Mouse (Mus musculus): ENCODE results near the gene Olfr12. TPM values are rescaled to one million over a fixed set of nuclear protein-coding genes. Genes with fewer than 3 reads are reported as not detected.

Gene Olfr12
- polyA plus RNA-seq, 1 experiment from 2014 or later = not detected

- 50% methylated on average over 2 of the region's 2 CpGs for WGBS
- peaks cover 17% of the 10 kb centered on the region; the same call in 1 of the 2 replicates for H3K27me3 ChIP-seq
Observed at GRCm38 (mm10) chr1:92654676-92655075, 37.1 kb downstream of the Olfr12 start.

DNA sequence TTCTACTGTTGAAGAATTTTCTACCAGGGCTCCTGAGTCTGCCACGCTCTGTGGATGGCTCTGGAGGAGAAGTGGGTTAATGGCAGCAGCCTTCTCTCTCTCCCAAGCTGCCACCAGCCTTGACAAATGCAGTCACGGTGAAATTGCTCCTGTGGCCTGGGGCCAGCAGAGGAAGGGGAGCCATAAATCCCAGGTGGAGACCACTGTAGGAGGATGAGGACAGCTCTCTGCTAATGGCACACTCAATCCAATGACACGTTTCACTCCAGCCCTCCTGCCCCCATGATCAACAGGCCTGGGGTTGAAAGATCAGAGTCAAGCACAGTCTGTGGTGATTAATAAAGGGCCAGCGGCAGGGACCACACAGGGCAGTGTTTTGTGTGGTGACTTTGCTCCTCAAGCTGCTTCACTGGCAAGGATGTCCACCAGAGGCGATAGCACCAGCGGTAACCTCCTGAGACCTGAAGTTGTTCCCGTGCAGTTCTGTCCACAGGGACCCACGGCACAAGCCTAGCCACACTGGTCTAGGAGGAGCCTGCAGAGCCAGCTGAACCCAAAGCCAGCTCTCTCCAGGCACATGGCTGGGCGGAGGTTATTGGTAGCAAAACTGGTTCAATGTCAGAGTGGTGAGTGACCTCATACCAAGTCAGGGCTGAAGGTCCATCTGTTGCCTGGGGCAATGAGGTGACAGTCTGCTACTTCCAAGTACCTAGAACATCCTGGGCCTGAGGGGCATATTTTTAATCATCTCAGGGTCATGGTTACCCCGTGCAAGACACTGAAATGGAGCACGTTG lies 39.6 kb downstream of the Olfr12 start:
- Histone ChIP-seq H3K27ac (no peak overlapping the region), H3K4me2 (no peak overlapping the region), H3K4me3 (no peak overlapping the region), H3K9ac (no peak overlapping the region), H3K27me3 (peaks cover 22% of the 10 kb centered on the region; the same call in 1 of the 2 replicates), H3K4me1 (replicated peaks) (no peaks in the 10 kb centered on the region), H3K36me3 (no peaks in the 10 kb centered on the region), H3K9me3 (replicated peaks) (no peaks in the 10 kb centered on the region)
- 74% methylated on average over 11 of the region's 11 CpGs for WGBS
- no peak for ATAC-seq (replicated peaks; ENCODE audit: insufficient number of reproducible peaks, insufficient read depth, low FRiP score, low read depth)

More at GRCm38 (mm10) chr1:92654676-92655075, 37.1 kb downstream of the Olfr12 start:
- no peak for ATAC-seq (replicated peaks; ENCODE audit: insufficient number of reproducible peaks, insufficient read depth, low FRiP score, low read depth)
- H3K4me2 ChIP-seq = no peak overlapping the region
- no peaks in the 10 kb centered on the region for H3K36me3 ChIP-seq
- no peak overlapping the region for H3K9ac ChIP-seq
- no peak overlapping the region for H3K27ac ChIP-seq
- no peaks in the 10 kb centered on the region for H3K4me1 ChIP-seq (replicated peaks)
- H3K9me3 ChIP-seq (replicated peaks) = no peaks in the 10 kb centered on the region
- H3K4me3 ChIP-seq = no peak overlapping the region

- H3K9ac ChIP-seq = no peak overlapping the region
- H3K4me1 ChIP-seq (replicated peaks) = no peaks in the 10 kb centered on the region
- no peak overlapping the region for H3K4me2 ChIP-seq
- no peaks in the 10 kb centered on the region for H3K9me3 ChIP-seq (replicated peaks)
- H3K27me3 ChIP-seq = peaks cover 17% of the 10 kb centered on the region; the same call in 1 of the 2 replicates
- H3K36me3 ChIP-seq = no peaks in the 10 kb centered on the region
- ATAC-seq (replicated peaks; ENCODE audit: insufficient number of reproducible peaks, insufficient read depth, low FRiP score, low read depth) = no peak
- no peak overlapping the region for H3K4me3 ChIP-seq
- no peak overlapping the region for H3K27ac ChIP-seq
- 42% methylated on average over 5 of the region's 5 CpGs for WGBS
Observed at GRCm38 (mm10) chr1:92659392-92659791, 41.8 kb downstream of the Olfr12 start.

GRCm38 (mm10) chr1:92667106-92667505 lies 49.5 kb downstream of the Olfr12 start:
- H3K4me1 ChIP-seq (replicated peaks) = no peaks in the 10 kb centered on the region
- no peaks in the 10 kb centered on the region for H3K36me3 ChIP-seq
- H3K9me3 ChIP-seq (replicated peaks) = no peaks in the 10 kb centered on the region
- no peak overlapping the region for H3K4me3 ChIP-seq
- ATAC-seq (replicated peaks; ENCODE audit: insufficient number of reproducible peaks, insufficient read depth, low FRiP score, low read depth) = no peak
- no peak overlapping the region for H3K4me2 ChIP-seq
- WGBS = 56% methylated on average over 6 of the region's 6 CpGs
- H3K9ac ChIP-seq = no peak overlapping the region
- H3K27ac ChIP-seq = no peak overlapping the region
- no peaks in the 10 kb centered on the region for H3K27me3 ChIP-seq

DNA sequence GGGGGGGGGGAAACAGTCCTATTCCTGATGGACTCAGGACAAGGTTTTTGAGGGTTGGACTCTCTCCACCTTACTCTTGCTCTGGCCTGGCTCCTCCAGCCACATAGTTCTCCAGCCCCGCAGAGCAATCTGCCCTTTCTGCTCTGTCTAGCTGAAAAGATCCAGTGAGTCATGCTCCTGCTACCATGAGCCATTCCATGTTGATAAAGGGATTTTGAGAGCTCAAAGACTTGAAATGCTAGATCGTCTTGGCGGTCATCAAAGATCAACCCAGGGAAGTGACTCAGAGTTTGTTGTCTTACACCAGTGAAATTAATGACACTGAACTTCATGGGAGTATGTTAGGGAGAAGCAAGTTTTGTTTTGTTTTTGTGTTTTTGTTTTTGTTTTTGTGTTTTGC lies 51.8 kb downstream of the Olfr12 start:
- H3K9me3 ChIP-seq (replicated peaks) = no peaks in the 10 kb centered on the region
- ATAC-seq (replicated peaks; ENCODE audit: insufficient number of reproducible peaks, insufficient read depth, low FRiP score, low read depth) = no peak
- H3K4me3 ChIP-seq = no peak overlapping the region
- no peaks in the 10 kb centered on the region for H3K27me3 ChIP-seq
- H3K4me1 ChIP-seq (replicated peaks) = no peaks in the 10 kb centered on the region
- H3K9ac ChIP-seq = no peak overlapping the region
- 82% methylated on average over 3 of the region's 3 CpGs for WGBS
- no peaks in the 10 kb centered on the region for H3K36me3 ChIP-seq
- H3K27ac ChIP-seq = no peak overlapping the region
- H3K4me2 ChIP-seq = no peak overlapping the region

GRCm38 (mm10) chr1:92671326-92671725 lies 53.7 kb downstream of the Olfr12 start:
- Histone ChIP-seq H3K4me1 (replicated peaks) (peaks cover 3% of the 10 kb centered on the region), H3K36me3 (no peaks in the 10 kb centered on the region), H3K9ac (no peak overlapping the region), H3K27ac (no peak overlapping the region), H3K9me3 (replicated peaks) (no peaks in the 10 kb centered on the region), H3K4me2 (no peak overlapping the region), H3K27me3 (no peaks in the 10 kb centered on the region), H3K4me3 (no peak overlapping the region)
- no peak for ATAC-seq (replicated peaks; ENCODE audit: insufficient number of reproducible peaks, insufficient read depth, low FRiP score, low read depth)
- 75% methylated on average over 4 of the region's 4 CpGs for WGBS

Other genes starting within 250 kb of the Olfr12 start
- gene Ndufa10, start 143.9 kb upstream of the Olfr12 start, polyA plus RNA-seq (2015; fragmentation: Nextera tagmentation; extraction: Ambion mirVana) = 494 and 516 TPM in 2 replicates
- not detected in 2 replicates for gene Olfr1416, start 132.7 kb upstream of the Olfr12 start, polyA plus RNA-seq (2015; fragmentation: Nextera tagmentation; extraction: Ambion mirVana)
- gene Olfr1415, start 121.7 kb upstream of the Olfr12 start, polyA plus RNA-seq (2015; fragmentation: Nextera tagmentation; extraction: Ambion mirVana) = not detected in 2 replicates
- gene Olfr1414, start 99.1 kb upstream of the Olfr12 start, polyA plus RNA-seq (2015; fragmentation: Nextera tagmentation; extraction: Ambion mirVana) = not detected in 2 replicates
- not detected in 2 replicates for gene Olfr1413, start 46.5 kb upstream of the Olfr12 start, polyA plus RNA-seq (2015; fragmentation: Nextera tagmentation; extraction: Ambion mirVana)
- not detected in 2 replicates for gene Olfr1412, start 32.0 kb upstream of the Olfr12 start, polyA plus RNA-seq (2015; fragmentation: Nextera tagmentation; extraction: Ambion mirVana)
- gene Olfr1411, start 23.4 kb upstream of the Olfr12 start, polyA plus RNA-seq (2015; fragmentation: Nextera tagmentation; extraction: Ambion mirVana) = not detected in 2 replicates
- gene Olfr1410, start 12.0 kb upstream of the Olfr12 start, polyA plus RNA-seq (2015; fragmentation: Nextera tagmentation; extraction: Ambion mirVana) = not detected in 2 replicates
- gene Cops9, start 24.2 kb downstream of the Olfr12 start, polyA plus RNA-seq (2015; fragmentation: Nextera tagmentation; extraction: Ambion mirVana) = 365 and 436 TPM in 2 replicates
- 0.19 TPM in 1 of 2 replicates, not detected in the other for gene Otos, start 31.1 kb downstream of the Olfr12 start, polyA plus RNA-seq (2015; fragmentation: Nextera tagmentation; extraction: Ambion mirVana)
- 61.3 and 71.4 TPM in 2 replicates for gene Gpc1, start 213.9 kb downstream of the Olfr12 start, polyA plus RNA-seq (2015; fragmentation: Nextera tagmentation; extraction: Ambion mirVana)